Mouse (Mus musculus) CD4-positive, CD25-positive, alpha-beta regulatory T cell, adult 2 months (primary cell): ENCODE data around the gene Zzz3.

ENCODE experiments used
- DNase-seq: peaks from one replicate; pipeline ENCODE4 v3.0.0-alpha.2; 2012; ENCODE audit warnings: low read depth, low spot score

The Zzz3 gene

DNA sequence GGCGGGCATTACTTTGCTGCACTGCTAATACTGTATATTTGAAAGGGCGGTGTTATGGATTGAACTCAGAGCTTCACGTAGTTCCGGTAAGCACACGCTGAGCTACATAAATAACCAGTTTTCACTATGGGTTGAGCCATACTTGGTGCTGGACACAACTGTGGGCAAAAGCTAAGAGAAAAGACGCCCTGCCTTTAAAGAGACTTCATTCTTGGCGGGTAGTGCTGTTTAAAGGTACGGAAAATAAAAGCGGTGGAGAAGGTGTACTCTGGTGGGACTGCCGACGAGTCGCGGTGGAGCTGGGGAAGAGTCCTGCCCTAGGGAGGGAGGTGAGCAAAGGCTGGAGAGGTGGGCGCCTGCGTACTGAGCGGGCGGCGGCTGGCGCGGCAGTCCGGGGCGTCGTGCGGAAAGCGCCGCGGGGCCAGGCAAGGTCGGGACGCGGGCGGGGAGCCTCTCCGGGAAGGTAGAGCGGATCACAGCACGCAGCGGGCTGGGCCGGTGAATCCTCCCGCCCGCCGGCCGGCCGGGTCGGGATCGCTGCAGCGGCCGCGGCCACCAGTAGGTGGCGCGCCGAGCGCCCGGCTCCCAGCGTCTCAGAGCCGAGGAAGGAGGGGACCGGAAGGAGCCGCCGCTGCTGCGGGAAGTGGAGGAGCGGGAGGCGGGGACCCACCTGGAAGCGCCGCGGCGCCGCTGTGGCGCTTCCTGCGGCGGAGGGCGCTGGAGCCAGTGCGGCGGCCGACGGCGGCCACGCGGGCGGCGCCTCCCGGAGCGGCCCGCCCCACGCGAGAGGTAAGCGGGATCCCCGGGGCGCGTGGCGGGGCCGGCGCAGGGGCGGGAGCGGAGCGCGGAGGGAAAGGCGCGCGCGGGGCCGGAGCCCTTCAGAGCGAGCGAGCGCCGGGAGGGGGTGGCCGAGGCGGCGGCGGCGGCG is at the start of gene Zzz3:
Gene Zzz3, plus strand, starts transcription at position 124 of the 928 bp plus-strand sequence.
- DNase-seq, result peak; percentile 95

DNA sequence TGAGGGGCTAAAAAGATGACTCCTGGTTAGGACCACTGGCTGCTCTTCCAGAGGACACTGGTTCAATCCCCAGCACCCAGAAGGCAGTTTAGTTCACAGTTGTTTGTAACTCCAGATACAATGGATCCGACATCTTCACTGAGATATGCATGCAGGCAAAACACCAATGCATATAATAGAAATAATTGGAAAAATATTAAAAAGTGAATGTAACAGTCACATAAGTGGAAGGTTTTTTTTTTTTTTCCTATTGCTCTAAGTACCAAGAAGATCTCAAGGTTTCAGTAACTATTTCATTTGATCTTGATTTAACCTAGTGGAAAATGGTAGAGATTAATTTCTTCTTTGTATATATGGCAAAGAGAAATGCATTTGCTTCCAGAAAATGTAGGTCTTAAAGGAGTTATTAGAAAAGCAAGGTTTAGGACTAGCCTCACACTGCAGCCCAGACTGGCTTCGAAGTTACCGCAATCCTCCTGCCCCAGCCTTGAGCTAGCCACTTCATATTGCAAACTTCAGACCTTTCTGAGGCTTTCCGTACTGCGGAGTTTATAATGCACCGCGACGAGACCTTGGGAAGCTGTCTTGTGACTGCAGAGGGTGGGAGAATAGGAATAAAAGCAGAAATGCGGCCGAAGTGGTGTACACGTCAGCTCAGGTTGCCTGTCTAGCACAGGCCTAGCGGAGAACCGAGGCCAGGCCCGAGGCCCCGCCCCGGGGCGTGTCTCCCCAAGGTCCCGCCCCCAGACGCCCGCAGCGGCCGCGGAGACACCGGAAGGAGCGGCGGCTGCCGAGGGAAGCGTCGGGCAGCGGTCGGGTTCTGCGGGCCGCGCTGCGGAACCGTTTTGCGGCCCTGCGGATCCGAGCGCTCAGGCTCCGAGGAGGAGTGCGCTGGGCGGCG is 49.3 kb upstream of the Zzz3 start, which contains the start of gene Usp33:
Gene Usp33, plus strand, starts transcription at position 747 of the 901 bp plus-strand sequence.
- peak; percentile 95 for DNase-seq

DNA sequence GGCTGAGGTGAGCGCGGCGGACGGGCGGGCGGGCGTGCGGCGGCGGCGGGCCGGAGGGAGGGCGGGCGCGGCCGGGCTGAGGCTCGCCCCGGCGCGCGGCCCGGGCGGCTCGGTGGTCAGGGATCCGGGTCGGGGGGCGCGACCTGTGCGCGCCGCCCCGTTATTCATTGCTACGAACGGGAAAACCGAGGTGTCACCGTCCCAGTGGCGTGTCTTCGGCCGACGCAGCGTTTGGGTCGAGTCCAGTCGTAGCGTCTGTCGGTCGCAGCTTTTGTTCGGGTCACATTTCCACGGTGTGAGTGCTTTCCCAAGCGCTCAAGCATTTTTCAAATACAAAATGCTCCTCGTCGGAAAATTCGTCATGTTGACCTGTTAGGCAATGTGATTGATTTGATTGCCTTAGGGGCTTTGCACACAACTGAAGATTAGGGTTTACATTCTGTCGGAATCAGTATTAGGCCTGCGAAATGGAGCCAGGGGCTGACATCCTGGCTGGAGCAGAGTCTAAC is 48.6 kb upstream of the Zzz3 start:
- DNase-seq, result peak; percentile 45

DNA sequence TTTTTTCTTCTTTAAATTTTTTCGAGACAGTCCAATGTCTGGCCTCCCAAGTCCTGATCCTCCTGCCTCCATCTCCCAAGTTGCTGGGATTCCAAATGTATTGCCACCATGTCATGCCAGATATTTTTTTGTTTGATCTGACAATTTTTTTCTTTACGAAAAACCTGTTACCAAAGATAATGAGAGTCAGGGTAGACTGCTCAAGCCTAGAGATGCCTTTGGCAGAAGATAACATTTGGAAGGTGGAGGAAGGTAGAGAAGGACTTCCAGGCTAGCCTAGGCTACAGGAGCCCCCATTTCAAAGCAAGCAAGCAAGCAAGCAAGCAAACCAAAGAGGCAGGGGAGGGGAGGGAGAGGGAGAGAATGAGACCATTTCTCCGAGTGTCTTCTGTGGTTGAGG is 48.0 kb upstream of the Zzz3 start:
- no peak for DNase-seq

DNA sequence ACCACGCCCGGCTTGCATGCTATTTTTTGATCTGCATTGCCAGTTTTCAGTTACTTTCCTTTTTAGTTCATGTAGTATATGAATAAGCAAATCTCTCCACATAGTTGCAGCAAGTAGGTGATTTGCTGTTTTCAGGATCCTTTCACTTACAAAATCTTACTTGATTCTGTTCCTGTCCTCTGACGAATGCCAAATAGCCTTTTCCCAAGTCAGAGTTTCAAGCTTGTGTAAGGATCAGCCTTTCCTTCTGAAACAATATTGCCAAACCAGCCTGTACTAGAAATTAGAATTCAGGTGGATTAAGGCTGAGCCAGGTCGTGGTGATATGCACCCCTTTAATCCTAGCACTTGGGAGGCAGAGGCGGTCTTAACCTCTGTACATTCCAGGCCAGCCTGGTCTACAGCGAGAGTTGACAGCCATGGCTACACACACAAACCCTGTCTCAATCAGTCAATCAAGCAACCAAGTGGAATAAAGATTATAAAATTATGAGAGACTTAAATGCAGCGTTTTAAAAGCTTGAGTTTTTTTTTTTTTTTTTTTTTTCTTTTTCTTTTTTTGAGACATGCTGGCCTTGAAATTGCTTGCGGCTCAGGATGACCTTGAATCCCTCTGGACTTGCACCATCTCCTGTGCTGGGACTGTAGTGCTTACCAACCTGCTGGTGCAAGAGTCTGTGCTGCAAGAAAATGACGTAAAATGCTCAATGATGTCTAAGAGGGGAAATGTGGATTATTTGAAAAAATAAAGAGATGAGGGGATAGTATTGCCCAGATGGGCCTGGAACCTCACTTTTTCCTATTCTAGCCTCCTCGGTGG is 47.1 kb upstream of the Zzz3 start:
- DNase-seq, result no peak

DNA sequence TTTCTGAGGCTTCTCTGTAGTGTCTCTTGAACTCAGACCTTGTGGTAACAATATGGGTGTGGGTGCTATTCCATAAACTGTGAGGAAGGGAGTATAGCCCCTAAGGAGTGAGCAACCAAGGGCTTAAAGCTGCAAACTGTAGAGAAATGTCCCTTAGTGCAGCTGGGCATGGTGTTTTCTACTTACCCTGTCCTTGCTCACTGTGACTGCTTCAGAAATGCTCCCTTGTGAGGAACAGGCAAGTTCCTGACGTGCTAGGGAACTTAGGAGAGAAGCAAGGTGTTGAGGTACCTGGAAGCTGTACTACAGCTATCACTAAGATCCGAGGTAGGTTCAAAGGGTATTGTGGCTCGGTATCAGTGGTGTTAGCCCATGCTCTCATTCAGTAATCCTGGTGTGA is 44.8 kb upstream of the Zzz3 start:
- no peak for DNase-seq

DNA sequence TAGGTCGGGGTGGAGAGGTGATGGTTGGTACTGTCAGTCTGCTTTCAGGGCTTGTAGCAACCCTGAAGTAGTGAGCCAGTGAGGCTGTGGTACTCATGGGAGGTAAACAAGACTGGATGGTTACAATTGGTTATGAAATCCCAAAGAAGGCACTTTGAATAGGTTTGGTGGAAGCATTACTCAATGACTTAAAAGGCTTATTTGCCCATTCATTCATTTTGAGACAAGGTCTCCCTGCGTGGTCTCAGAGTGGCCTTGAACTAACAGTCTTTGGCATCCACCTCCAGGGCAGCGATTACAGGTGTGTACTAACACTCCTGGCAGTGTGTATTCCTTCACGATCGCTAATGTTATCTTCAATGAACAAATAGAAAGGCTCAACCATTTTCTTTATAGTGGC is 44.3 kb upstream of the Zzz3 start:
- DNase-seq, result no peak

DNA sequence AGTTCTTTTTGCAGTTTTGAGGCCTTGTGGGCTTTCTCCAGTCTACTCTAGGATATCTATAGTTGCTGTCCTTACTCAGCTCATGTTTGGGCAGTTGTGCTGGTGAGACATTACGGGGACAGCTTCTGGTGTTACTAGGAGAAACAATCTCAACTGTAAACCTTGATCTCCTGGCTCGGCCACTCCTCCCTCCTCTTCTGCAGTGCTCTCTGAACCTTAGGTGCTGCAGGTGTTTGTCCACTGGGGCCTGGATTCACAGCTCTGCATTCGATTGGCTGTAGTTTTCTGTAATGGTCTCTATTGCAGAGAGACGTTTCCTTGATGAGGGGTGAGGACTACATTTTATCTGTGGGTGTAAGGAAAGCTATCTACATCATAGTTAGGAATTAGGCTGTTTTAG is 43.0 kb upstream of the Zzz3 start:
- no peak for DNase-seq

DNA sequence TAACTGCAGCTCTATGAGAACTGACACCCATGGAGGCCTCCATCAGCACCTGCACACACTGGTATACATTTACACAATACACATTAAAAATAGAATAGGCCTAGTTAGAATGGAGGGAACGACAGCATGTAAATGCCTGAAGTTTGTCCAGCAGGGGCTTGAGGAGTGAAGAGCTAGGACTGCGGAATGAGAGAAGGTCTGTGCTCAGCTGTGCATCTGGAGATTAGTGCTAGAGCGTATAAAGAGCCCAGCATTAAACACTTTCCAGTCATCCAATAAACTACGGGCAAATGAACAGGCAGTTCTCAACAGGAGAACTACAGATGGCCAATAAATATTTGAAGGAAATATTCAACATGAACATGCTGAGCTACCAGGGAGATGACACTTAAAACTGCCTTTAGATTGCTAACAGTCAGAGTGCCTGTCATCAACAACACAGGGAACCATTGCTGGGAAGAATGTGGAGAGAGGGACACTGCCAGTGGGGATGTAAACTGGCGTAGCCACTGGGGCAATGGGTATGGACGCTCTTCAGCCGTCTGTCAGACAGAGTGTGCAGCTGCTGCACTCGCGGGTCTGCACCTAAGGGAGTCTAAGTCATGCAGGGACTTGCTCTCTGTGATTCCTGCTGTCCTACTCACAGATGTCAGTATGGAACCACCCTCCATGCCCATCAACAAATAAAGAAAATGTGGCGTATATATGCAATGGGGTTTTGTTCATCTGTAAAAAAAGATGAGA is 41.7 kb upstream of the Zzz3 start:
- no peak for DNase-seq

DNA sequence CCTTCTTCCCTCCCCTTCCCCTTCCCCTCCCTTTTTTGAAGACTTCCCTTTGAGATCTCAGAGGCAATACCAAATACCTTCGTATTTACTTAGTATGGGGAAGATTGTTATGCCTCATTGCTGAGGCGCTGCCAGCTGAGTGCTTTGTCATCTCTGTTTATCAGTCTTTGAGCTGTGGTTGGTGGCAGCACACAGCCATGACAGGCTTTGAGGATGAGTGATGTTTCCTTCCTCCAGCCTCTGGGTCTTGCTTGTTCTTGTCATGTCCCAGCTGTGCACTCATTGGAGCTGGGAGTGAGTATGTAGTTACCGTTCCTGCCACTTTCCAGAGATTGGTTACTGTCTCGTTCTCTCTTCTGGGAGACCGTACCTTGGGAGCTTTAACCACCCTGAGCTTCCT is 39.9 kb upstream of the Zzz3 start:
- peak; percentile 45 for DNase-seq

DNA sequence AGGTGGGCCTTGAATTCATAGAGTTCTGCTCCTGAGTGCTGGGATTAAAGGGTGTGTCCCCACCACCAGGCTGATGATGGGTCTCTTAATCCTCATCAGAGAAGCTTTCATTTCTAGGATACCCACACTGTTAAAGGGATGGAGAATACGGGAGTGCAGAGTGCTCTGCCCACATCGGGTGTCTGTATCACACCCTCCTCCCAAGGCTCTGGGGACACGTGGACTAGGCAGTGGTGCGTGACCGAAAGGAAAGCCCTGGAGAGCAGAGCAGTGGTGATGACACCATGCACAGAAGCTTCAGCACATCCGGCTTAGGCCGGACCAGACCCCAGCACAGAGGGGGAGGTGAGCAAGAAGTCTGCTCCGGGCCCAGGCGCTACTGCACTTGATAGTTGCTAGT is 38.5 kb upstream of the Zzz3 start:
- DNase-seq, result no peak

DNA sequence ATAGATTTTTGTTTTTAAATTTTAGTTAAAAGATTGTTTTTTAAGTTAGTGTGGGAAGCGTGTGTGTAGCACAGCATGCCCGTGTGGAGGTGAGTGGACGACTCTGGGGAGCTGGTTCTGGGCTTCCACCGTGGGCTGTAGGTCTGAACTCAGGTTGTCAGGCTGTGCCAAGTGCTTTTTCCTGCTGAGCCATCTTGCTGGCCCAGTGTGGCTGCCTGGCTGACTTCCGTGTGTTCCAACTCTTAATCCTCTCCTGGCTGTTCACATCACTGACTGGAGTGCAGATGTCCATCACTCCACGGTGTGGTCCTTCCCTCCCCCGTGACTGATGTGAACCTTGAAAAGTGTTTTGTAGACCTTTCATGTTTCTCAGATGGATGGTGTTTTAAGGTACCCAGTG is 36.1 kb upstream of the Zzz3 start:
- DNase-seq, result no peak

DNA sequence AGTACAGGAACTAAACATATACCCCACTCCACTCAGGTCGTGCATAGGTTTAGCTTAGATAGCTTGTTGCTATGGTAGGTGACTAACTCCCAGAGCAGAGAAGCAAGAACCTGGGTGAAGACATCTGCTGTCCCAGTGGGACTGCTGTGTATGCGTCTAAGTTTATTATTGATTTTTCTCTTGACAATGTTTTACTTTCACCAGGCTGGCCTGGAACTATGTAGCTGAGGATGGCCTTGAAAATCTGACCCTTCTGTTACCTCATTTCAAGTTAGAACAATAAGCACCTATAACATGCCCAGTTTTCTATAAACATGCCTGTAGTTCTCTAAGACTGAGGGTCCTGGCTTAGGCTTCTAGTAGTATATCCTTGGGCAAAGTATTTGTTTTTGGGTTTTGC is 31.1 kb upstream of the Zzz3 start:
- no peak for DNase-seq

DNA sequence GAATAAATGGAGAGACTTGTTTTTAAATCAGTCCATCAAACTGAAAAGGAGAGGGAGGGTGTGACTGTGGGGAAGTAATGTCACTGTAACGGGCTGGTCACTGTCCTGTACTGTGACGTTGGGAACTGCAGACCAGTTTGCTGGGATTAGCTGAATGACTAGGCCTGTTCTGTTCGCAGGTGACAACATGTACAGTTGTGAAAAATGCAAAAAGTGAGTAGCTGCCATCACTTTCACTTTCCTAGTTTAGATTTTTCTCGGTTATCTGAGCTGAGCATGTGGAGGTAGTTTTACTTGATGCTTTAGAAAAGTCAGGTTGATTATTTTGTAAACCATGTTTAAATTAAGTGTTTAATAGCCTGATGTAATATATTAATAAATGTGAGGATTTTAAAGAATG is 19.2 kb upstream of the Zzz3 start:
- DNase-seq, result no peak

DNA sequence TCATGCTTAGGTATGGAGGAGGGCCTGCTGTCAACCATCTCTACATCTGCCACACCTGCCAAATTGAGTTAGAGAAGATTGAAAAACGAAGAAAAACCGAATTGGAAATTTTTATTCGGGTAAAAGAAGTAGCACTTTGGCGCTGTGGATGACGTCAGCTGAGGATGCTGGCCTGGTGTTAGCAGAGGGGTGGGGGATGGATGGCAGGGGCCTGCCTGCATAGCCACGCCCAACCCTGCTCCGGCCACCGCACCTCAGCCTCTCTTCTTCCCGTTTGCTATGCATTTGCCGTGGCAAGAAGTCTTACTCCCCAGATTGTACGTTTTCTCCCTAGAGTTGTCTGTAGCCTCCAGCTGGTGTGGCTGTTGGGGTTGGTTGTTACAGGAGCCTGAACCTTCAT is 11.2 kb upstream of the Zzz3 start:
- DNase-seq, result no peak

DNA sequence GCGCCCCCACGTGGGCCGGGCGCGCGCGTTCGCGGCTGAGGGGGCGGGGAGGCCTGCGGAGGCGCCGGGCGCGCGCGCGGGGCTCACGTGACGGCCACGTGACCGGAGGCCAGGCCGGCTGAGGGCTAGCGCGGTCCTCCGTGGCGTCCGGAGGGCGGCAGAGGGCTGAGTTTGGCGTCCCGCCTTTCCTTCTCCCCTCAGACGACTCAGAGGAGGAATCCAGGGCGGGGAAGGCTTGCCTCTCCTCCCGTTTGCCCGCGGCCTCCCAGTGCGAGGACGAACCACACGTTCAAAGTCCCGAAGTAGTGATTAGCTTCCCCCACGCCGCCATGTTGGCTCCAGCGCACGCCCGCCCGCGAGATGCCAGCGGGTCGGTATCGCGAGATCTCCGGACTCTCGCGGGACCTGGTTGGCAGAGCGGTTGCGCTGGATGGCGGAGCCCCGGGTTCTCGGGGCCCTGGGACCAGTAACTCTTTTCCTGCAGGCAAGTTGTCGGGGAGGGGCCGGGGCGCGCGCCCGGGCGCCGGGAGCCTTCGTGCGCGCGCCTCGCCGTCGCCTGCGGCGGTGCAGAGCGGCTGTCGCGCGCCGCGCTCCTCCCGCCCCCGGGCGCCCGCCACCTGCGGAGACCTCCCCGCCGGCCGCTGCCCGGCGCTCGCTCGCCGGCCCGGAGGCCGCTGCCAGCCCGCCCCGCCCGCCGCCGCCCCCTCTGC is 1.2 kb downstream of the Zzz3 start:
- DNase-seq, result peak; percentile 99

DNA sequence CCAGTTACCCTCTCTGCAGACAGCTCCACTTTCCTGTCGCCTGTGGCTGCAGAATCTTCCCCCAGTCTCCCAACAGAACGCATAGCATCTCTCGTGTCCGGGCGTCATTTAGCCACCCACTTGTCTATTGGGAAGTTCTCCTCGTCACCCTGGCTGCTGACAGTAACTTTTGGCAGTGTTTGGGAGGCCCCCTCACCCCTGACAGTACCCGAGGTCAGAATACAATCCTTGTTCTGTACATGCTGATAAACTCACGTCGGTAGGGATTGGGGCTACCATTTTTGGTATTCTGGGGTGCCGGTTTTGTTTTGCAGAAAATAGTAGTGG is 1.7 kb downstream of the Zzz3 start:
- no peak for DNase-seq

DNA sequence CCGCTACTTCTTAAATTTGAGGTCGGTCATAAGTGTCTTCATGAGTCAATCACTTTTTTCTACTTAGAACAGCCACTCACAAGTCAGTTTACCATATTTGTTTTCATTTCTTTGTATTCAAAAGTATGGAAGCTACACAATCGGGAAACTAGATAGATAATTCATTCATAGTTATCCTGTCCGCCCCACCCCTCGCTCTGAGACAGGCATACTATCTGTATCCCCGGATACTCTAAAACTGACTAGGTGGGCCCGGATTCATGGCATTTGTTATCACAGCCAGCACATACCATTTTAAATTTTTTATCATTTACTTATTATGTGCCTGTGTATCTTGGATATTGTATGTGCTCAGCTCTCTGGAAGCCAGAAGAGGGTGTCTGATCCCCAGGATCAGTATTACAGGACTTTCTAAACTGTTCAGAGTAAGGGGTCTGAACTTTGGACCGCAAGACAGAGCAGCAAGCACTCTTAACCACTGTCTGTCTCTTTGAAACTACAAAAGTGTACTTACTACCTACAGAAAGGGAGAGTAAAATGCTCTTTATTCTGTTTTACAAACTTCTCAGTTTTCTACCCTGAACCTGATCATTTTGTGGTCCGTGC is 2.2 kb downstream of the Zzz3 start:
- DNase-seq, result no peak

DNA sequence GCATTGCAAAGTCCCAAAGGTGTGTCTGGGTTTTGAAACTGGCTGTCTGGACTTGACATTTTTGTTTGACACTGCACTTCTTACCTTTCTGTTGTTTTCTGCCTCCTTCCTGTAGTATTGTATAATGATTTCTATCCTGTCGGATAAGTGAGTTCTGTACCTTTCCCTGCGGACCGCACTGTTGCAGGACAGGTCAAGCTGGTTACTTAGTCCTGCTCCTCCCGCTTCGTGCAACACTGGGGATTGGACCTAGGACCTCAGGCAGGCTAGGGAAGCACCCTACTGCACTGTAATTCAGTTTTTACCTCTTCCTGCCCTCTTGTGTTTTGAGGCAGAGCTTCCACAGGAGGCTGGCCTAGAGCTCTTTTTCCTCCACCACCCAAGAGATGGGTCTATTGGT is 5.2 kb downstream of the Zzz3 start:
- no peak for DNase-seq

DNA sequence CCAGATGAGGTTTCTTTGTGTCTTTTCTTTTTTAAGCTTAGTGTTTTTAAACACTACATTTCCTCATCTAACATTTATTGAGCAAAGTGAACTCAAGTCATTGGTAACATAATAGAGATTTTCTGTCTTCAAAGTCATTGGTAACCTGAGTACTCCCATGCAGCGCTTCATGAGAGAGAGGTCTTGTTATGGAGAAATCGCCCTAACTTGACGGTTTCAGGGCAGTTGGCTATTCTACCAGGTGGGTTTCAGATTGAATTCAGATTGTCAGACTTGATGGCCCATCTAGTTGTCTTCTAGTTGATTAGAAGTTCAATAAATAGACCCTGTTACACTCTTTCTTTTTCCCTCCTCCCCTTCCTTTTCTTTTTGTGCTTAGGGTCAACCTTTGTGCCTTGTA is 5.6 kb downstream of the Zzz3 start:
- DNase-seq, result no peak
